Mouse (Mus musculus) limb, embryonic 11.5 days (tissue): Measurements from ENCODE around the gene Insl3. TPM values are rescaled to one million over a fixed set of nuclear protein-coding genes. Genes with fewer than 3 reads are reported as not detected.
A peak's percentile ranks its signal among the peaks of the same experiment; 100 is the strongest.

Experiments
- ATAC-seq: fragments of 200-750 bp; cut with Nextera tagmentation; 2 replicates; pipeline ENCODE4 v1.8.0; 2017; ENCODE audit warnings: low read depth; ENCODE audit not compliant: insufficient number of reproducible peaks, low FRiP score, low TSS enrichment
- DNase-seq: peaks from one replicate; pipeline ENCODE4 v3.0.0-alpha.2; 2015; ENCODE audit warnings: low spot score
- H3K27ac ChIP-seq: fragments of 300-500 bp; sonication (generic); replicated peaks from 2 replicates; pipeline ENCODE4 v1.5.1; 2014; ENCODE audit warnings: low read depth, mild to moderate bottlenecking, low read length
- H3K27me3 ChIP-seq: fragments of 300-500 bp; sonication (generic); 2 replicates; pipeline ENCODE4 v1.6.1; 2014; ENCODE audit warnings: mild to moderate bottlenecking, low read length, mixed read lengths; ENCODE audit not compliant: control insufficient read depth, insufficient read depth
- H3K36me3 ChIP-seq: fragments of 300-500 bp; sonication (generic); 2 replicates; pipeline ENCODE4 v1.6.1; 2014; ENCODE audit warnings: mild to moderate bottlenecking, low read length, moderate library complexity, mixed read lengths; ENCODE audit not compliant: control insufficient read depth, insufficient read depth
- H3K4me1 ChIP-seq: fragments of 300-500 bp; sonication (generic); 2 replicates; pipeline ENCODE4 v1.6.1; 2014; ENCODE audit warnings: low read length, mixed read lengths; ENCODE audit not compliant: control insufficient read depth, insufficient read depth
- H3K4me2 ChIP-seq: fragments of 300-500 bp; sonication (generic); 2 replicates; pipeline ENCODE4 v1.6.1; 2014; ENCODE audit warnings: low read depth, mild to moderate bottlenecking, moderate library complexity; ENCODE audit not compliant: severe bottlenecking
- H3K4me3 ChIP-seq: fragments of 300-500 bp; sonication (generic); 2 replicates; pipeline ENCODE4 v1.5.1; 2014; ENCODE audit warnings: low read depth, low read length
- H3K9ac ChIP-seq: fragments of 300-500 bp; sonication (generic); 2 replicates; pipeline ENCODE4 v1.6.1; 2014; ENCODE audit warnings: mild to moderate bottlenecking, low read length
- H3K9me3 ChIP-seq: fragments of 300-500 bp; sonication (generic); 2 replicates; pipeline ENCODE4 v1.6.1; 2016; ENCODE audit warnings: low read length; ENCODE audit not compliant: control insufficient read depth
- WGBS: fragments of 180-500 bp; shearing (Covaris S2); extraction: QIAGEN DNeasy Blood & Tissue Kit; methylation state at CpG from one replicate; pipeline ENCODE4 v1.1.7; 2014; 5-methylcytosine and 5-hydroxymethylcytosine counted together
- polyA plus RNA-seq: library from polyadenylated mRNA; unstranded; fragments of >200 nt; fragmentation: Nextera tagmentation; extraction: Ambion mirVana; gene quantifications from 2 replicates; pipeline ENCODE4 v1.2.1, GENCODE M21; 2014

The Insl3 gene
- polyA plus RNA-seq = not detected in 2 replicates

- ATAC-seq (no peak), DNase-seq (no peak)
- H3K27me3 ChIP-seq = peaks cover 98% of the 10 kb centered on the region
- no peak within 1 kb of the TSS for H3K27ac ChIP-seq
- H3K9me3 ChIP-seq = no peaks in the 10 kb centered on the region
- WGBS = 4% methylated on average over 33 of the region's 33 CpGs
- H3K4me2 ChIP-seq = no peak within 1 kb of the TSS
- peaks cover 15% of the 10 kb centered on the region for H3K4me1 ChIP-seq
- 0 out of 2 replicates have a peak within 1 kb of the TSS, but pooled peaks have one; percentile 7 for H3K9ac ChIP-seq
- no peaks in the 10 kb centered on the region for H3K36me3 ChIP-seq
- no peak within 1 kb of the TSS for H3K4me3 ChIP-seq
These were observed at the start of gene Insl3 for GRCm38 (mm10) chr8:71689028-71689427. Gene Insl3 (plus strand): TSS chr8:71689214.

DNA sequence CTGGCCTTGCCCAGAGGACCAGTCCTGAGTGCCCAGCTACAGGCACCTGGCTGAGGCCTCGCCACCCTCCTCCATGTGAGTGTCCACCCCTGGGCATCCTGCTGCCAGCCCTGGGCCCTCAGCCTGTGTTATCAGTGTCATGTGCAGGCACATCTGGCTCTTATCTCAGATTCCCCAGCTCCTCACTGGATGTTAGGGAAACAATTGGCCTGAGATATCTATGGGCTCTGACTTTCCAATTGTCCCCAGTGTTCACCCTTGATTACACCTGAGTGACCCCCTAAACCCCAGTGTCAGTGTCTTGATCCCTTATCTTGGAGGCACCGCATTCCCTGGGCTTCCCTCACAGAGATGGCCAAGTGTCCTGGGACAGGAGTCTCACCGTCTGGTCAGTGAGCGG lies 49.7 kb upstream of the Insl3 start:
- H3K4me3 ChIP-seq = no peak overlapping the region
- WGBS = 88% methylated on average over 4 of the region's 4 CpGs
- ATAC-seq = no peak
- no peaks in the 10 kb centered on the region for H3K9me3 ChIP-seq
- H3K27me3 ChIP-seq = peaks cover 11% of the 10 kb centered on the region
- no peak overlapping the region for H3K4me2 ChIP-seq
- no peak overlapping the region for H3K9ac ChIP-seq
- H3K4me1 ChIP-seq = no peaks in the 10 kb centered on the region
- H3K27ac ChIP-seq = no peak overlapping the region
- H3K36me3 ChIP-seq = no peaks in the 10 kb centered on the region
- DNase-seq = no peak

DNA sequence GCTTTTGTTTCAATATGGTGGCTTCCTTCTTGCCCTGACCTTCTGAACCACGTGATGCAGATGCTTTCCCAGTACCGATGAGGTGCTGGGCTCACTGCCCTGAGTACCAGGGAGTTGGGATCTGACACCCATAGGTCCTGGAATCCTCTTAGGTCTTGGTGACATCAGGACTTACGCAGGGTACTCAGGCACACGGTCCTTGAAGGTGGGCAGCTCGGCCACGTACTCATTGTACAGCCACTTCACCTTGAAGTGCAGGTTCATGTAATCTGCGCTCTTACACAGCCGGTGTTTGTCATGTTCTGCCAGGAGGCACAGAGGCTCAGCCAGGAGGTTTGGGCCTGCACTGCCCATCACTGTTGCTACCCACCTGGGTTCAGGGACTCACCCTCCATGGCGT lies 43.5 kb upstream of the Insl3 start:
- no peak for ATAC-seq

DNA sequence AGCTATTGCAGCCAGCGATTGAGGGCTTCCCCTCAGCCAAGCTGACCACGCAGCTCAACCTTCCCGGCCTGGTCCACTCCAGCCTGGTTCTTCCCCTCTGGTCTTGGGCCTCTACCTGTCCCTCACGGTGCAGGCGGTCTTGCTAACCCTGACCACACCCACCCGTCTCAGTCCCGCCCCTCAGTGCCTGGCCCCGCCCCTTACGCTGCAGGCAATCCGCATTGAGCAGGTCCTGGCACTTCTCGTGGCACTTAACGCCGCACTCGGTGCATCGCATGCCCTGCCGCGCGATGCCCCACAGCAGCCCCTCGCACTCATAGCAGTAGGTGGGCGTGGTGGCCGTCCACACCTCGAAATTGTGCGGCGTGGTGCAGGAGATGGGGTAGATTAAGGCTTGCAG lies 34.4 kb upstream of the Insl3 start:
- peak; percentile 27; the same call in 1 of the 2 replicates for ATAC-seq
- peak; percentile 68 for DNase-seq
- Histone ChIP-seq H3K36me3 (no peaks in the 10 kb centered on the region), H3K4me1 (no peaks in the 10 kb centered on the region), H3K27me3 (peaks cover 44% of the 10 kb centered on the region), H3K4me3 (no peak overlapping the region), H3K27ac (no peak overlapping the region), H3K9me3 (no peaks in the 10 kb centered on the region), H3K4me2 (peak overlapping the region; percentile 29; the same call in 1 of the 2 replicates), H3K9ac (no peak overlapping the region)
- 2% methylated on average over 24 of the region's 24 CpGs for WGBS

More for the DNA sequence above, 43.5 kb upstream of the Insl3 start:
- Histone ChIP-seq H3K4me2 (no peak overlapping the region), H3K4me1 (no peaks in the 10 kb centered on the region), H3K9ac (no peak overlapping the region), H3K4me3 (no peak overlapping the region), H3K9me3 (no peaks in the 10 kb centered on the region), H3K27me3 (no peaks in the 10 kb centered on the region), H3K36me3 (no peaks in the 10 kb centered on the region), H3K27ac (no peak overlapping the region)
- no peak for DNase-seq
- WGBS = 87% methylated on average over 9 of the region's 9 CpGs

DNA sequence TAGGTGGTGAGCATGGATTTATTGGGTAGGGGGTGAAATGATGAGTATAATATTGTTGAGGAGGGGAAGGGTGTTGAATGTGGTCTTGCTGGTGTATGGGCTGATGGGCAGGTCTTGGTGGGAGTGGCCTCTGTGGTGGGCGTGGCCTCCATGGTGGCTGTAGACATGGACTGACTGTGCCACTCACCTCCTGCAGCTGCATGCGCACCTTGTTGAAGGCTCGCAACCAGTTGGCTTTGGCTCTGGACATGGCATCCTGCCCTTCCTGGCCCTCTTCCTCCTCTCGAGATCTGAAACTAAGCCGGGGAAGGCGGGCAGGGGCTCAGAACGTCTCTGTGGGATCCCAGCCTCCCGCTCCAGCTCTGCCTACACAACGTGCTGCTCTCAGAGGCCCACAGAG lies 31.2 kb upstream of the Insl3 start:
- no peak overlapping the region for H3K4me3 ChIP-seq
- H3K4me2 ChIP-seq = no peak overlapping the region
- H3K4me1 ChIP-seq = no peaks in the 10 kb centered on the region
- 19% methylated on average over 9 of the region's 9 CpGs for whole genome bisulfite sequencing
- no peaks in the 10 kb centered on the region for H3K36me3 ChIP-seq
- ATAC-seq (no peak), DNase-seq (no peak)
- H3K27ac ChIP-seq = no peak overlapping the region
- peaks cover 57% of the 10 kb centered on the region for H3K27me3 ChIP-seq
- H3K9ac ChIP-seq = no peak overlapping the region
- no peaks in the 10 kb centered on the region for H3K9me3 ChIP-seq

GRCm38 (mm10) chr8:71658515-71659049 lies 30.4 kb upstream of the Insl3 start:
- no peak for ATAC-seq
- no peak overlapping the region for H3K4me3 ChIP-seq
- H3K4me1 ChIP-seq = no peaks in the 10 kb centered on the region
- H3K27ac ChIP-seq = no peak overlapping the region
- H3K9me3 ChIP-seq = no peaks in the 10 kb centered on the region
- WGBS = 33% methylated on average over 17 of the region's 17 CpGs
- no peak for DNase-seq
- peaks cover 57% of the 10 kb centered on the region for H3K27me3 ChIP-seq
- H3K36me3 ChIP-seq = no peaks in the 10 kb centered on the region
- no peak overlapping the region for H3K4me2 ChIP-seq
- H3K9ac ChIP-seq = no peak overlapping the region

- H3K4me1 ChIP-seq = no peaks in the 10 kb centered on the region
- no peak for DNase-seq
These were observed 29.3 kb upstream of the Insl3 start for GRCm38 (mm10) chr8:71659751-71660150.

DNA sequence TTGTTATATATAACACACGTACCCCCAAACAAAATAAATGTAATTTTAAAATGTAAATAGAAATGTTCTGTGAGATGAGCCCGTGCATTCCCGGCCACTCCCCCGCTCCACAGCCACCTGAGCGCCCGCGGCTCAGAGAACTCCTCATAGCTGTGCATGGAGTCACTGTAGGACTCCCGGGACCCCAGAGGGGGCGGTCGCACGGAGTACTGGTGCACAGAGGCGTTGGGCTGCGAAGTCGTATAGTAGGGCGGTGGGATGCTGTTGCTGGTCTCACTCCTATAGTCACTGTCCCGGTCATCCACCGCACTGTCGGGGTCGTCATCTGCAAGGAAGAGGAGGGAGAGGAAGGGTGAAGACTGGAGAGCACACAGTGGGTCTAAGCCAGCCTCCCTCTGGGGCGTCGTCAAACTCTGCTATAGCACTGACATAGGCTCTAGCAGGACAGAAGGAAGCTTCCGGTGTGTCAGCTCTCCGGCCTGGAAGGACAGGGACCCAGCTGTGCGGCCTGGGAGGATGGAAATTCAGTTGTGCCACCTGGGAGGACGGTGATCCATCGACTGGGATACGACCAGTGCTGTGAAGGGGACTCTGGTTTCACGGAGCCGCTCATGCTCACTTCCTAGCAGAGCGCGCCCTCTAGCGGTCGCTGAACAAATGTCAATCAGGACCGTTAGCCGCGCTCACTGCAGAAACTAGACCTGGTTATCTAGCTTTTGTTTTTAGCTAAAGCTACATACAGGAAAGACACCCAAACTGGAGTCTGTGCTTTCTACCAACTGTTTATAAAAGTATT lies 28.5 kb upstream of the Insl3 start:
- no peaks in the 10 kb centered on the region for H3K9me3 ChIP-seq
- H3K4me2 ChIP-seq = no peak overlapping the region
- no peaks in the 10 kb centered on the region for H3K4me1 ChIP-seq
- H3K27me3 ChIP-seq = peaks cover 42% of the 10 kb centered on the region
- no peak overlapping the region for H3K4me3 ChIP-seq
- H3K27ac ChIP-seq = no peak overlapping the region
- no peak overlapping the region for H3K9ac ChIP-seq
- no peaks in the 10 kb centered on the region for H3K36me3 ChIP-seq
- DNase-seq (peak; percentile 93), ATAC-seq (0 out of 2 replicates have a peak, but pooled peaks have one; percentile 37)
- 8% methylated on average over 36 of the region's 36 CpGs for WGBS

More at GRCm38 (mm10) chr8:71659751-71660150, 29.3 kb upstream of the Insl3 start:
- Histone ChIP-seq H3K27ac (no peak overlapping the region), H3K4me3 (no peak overlapping the region), H3K27me3 (peaks cover 50% of the 10 kb centered on the region), H3K4me2 (no peak overlapping the region), H3K36me3 (no peaks in the 10 kb centered on the region), H3K9ac (no peak overlapping the region), H3K9me3 (no peaks in the 10 kb centered on the region)
- WGBS = 77% methylated on average over 1 of the region's 1 CpGs
- ATAC-seq = no peak
